Mouse (Mus musculus) cerebellum, adult 11 months (tissue): ENCODE results near the gene Dpf1.

ENCODE experiments used
- DNase-seq: peaks from one replicate; pipeline ENCODE4 v3.0.0; 2022

The Dpf1 gene

DNA sequence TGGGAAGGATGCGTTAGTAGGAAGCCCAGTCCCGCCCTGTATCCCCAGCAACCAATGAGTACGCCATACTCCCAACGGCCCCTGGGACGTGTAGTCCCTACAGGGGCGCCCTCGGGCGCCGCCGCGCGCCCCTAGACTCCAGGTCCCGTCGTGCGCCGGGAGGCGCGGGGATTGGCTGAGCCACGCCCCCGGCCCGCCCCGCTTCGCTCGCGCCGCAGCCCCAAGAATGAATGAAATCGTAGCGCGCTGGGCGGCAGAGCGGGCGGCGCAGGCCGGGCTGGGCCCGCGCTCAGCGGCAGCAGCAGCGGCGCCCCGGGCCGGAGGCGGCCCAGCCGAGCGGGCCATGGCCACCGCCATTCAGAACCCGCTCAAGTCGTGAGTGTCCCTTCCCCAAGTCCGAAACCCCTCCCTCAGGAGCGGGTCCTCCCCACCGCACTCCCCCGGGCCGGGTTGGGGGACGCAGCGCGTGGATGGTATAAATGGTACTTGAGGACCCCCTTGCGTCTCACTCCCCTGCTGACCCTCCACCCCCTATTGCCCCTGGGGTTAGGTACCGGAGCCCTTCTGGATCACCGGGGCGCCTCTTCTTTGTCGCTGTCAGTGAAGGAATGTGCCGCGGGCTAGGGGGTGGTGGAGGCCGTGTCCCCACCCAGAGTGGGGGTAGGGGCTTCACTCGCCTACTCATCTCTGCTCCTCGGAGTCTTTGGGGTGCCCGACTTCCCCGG is at the start of gene Dpf1:
TSS of gene Dpf1 (plus strand) at position 214 of the 725 bp plus-strand sequence.
- peak; percentile 86 for DNase-seq

- no peak for DNase-seq
These were observed 47.9 kb upstream of the Dpf1 start for GRCm38 (mm10) chr7:29255875-29256274.

- no peak for DNase-seq
These were observed 46.4 kb upstream of the Dpf1 start for GRCm38 (mm10) chr7:29257368-29257767.

GRCm38 (mm10) chr7:29259781-29260730 is 43.7 kb upstream of the Dpf1 start:
- no peak for DNase-seq

- DNase-seq, result no peak
These were observed 41.6 kb upstream of the Dpf1 start for GRCm38 (mm10) chr7:29262151-29262550.

- no peak for DNase-seq
These were observed 39.9 kb upstream of the Dpf1 start for GRCm38 (mm10) chr7:29263831-29264230.

GRCm38 (mm10) chr7:29265636-29266035 is 38.1 kb upstream of the Dpf1 start:
- no peak for DNase-seq

GRCm38 (mm10) chr7:29266931-29267330 is 36.8 kb upstream of the Dpf1 start:
- DNase-seq, result no peak

- DNase-seq, result no peak
These were observed 33.3 kb upstream of the Dpf1 start for GRCm38 (mm10) chr7:29270445-29270844.

DNA sequence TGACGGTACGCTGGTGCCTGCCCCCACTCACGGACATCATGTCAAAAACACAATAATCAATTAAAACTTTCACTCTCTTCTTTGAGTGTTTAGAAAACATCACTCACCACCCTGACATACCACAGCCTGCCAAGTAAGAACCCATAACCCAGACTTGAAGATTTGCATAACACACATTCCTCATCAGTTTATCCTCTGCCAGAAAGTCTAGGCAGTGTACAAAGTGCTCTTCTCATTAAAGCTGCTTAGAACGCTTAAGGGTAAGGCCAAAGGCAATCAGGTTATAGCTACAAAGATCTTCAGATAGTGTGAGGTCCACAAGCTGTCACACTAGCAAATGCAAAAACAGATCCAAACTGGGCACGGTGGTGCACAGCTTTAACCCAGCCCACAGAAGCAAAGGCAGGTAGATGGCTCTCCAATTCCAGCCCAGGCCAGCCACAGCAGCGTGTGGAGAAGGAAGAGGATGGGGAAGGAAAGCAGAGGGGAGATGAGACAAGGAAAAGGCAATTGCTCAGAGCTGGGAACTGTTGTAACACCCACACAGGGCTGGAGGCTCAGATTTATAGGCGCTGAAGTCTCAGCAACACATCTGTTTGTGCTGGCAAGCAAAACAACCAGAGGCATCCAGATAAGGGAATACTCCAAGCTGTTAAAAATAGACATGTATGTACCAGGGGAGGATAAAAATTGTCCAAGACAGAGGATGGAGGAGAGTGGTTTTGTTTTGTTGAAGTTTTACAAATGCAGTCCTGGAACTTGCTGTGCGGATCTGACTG is 31.9 kb upstream of the Dpf1 start:
- DNase-seq, result no peak

- DNase-seq, result no peak
These were observed 27.0 kb upstream of the Dpf1 start for GRCm38 (mm10) chr7:29276715-29277114.

- DNase-seq, result no peak
These were observed 26.2 kb upstream of the Dpf1 start for GRCm38 (mm10) chr7:29277510-29277909.

DNA sequence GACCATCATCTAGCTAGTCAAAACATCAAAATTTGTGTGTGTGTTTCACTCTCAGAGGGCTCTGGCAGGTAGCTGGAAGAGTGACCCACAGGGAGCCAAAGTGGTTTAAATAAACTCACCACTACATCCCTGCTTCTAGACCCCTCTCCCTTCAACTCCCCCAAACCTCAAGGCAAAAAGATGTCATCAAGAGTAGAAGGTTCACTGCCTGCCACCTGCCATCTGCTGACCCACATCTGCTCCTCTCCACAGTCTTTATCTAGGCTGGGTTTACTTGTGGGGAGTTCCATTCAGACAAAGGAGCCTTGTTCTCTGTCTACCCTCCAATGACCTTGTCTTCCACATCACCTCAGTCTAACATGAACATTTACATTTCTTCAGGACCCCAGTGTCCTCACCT is 24.5 kb upstream of the Dpf1 start:
- DNase-seq, result no peak

DNA sequence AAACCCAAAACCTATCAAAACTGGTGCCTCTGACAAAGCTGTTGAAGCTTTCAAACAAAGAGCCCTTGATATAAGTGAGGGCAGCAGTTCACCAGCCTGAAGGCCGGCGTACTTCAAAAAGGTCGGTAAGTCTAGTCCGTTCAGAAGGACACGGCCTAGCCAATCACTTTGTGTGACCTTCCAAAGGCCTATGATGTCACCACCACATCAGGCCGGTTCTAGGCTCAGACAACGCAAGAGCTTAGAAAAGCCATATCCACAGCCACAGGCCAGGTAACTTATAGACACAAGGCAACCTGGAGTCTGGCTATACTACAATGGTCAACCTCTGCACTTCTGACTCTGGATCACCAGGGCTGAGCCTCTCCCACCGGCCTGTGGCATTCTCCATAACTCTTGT is 23.8 kb upstream of the Dpf1 start:
- DNase-seq, result no peak

- DNase-seq, result no peak
These were observed 22.9 kb upstream of the Dpf1 start for GRCm38 (mm10) chr7:29280801-29281200.

- peak; percentile 84 for DNase-seq
These were observed 22.3 kb upstream of the Dpf1 start, which contains the start of gene Spint2 for GRCm38 (mm10) chr7:29281201-29282073. Gene Spint2 (minus strand): TSS chr7:29281912.

- no peak for DNase-seq
These were observed 21.6 kb upstream of the Dpf1 start for GRCm38 (mm10) chr7:29282074-29282554.

DNA sequence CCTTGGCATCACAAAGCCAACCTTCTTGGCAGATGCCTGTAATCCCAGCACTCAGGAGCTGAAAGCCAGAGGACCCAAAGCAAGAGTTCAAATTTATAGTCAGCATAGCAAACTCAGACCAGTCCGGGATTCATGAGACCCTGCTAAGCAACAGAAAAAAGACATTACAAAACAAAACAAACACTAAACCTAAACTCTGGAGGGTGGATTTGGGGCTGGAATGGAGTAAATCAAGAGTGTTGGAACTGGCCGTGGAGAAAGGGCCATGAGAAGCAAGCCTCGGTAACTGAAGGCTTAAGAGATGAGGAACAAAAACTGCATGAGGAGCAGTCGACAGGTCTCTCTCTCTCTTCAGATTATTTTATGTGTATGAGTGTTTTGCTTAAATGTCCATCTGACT is 19.9 kb upstream of the Dpf1 start:
- DNase-seq, result no peak

GRCm38 (mm10) chr7:29284523-29284922 is 19.2 kb upstream of the Dpf1 start:
- DNase-seq, result no peak

DNA sequence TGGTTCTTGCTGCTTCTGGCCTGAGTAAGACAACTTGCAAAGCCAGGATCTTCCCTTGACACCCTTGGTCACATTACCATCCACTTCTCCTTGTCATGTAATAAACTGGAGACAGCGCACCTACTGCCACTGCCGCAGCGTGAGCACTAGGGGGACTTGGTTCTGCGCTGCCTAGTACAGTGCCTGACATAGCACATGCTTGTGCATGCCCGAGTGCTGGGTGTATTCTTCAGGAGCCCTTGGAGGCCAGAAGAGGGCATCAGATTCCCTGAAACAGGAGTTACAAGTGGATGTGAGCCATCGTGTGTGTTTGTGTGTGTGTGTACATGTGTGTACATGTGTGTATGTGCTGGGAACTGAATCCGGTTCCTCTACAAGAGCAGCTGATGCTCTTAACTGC is 16.3 kb upstream of the Dpf1 start:
- no peak for DNase-seq

- no peak for DNase-seq
These were observed 15.7 kb upstream of the Dpf1 start for GRCm38 (mm10) chr7:29288079-29288478.
